Mouse (Mus musculus): Measurements from ENCODE around the gene Tmem150c.

The Tmem150c gene

GRCm38 (mm10) chr5:100166591-100167491 is 7.2 kb upstream of the Tmem150c start:
- peak; percentile 37 for DNase-seq

- DNase-seq = no peak
These were observed 3.8 kb upstream of the Tmem150c start for GRCm38 (mm10) chr5:100163368-100163767.

- no peak for DNase-seq
These were observed 3.2 kb upstream of the Tmem150c start for GRCm38 (mm10) chr5:100162857-100163256.

GRCm38 (mm10) chr5:100162053-100162452 is 2.4 kb upstream of the Tmem150c start:
- no peak for DNase-seq

- DNase-seq = peak; percentile 57
These were observed 594 bp downstream of the Tmem150c start for GRCm38 (mm10) chr5:100158791-100159637.

GRCm38 (mm10) chr5:100158301-100158700 is 1.3 kb downstream of the Tmem150c start:
- DNase-seq = peak; percentile 25

- DNase-seq = no peak
These were observed 4.0 kb downstream of the Tmem150c start for GRCm38 (mm10) chr5:100155646-100156045.

GRCm38 (mm10) chr5:100149967-100150366 is 9.6 kb downstream of the Tmem150c start:
- DNase-seq = no peak

GRCm38 (mm10) chr5:100144836-100145235 is 14.8 kb downstream of the Tmem150c start:
- no peak for DNase-seq

GRCm38 (mm10) chr5:100127283-100127682 is 32.3 kb downstream of the Tmem150c start:
- no peak for DNase-seq

- DNase-seq = no peak
These were observed 34.0 kb downstream of the Tmem150c start for GRCm38 (mm10) chr5:100125409-100126123.

GRCm38 (mm10) chr5:100124530-100124929 is 35.1 kb downstream of the Tmem150c start:
- no peak for DNase-seq

- peak; percentile 32 for DNase-seq
These were observed 36.3 kb downstream of the Tmem150c start for GRCm38 (mm10) chr5:100123283-100123682.

- no peak for DNase-seq
These were observed 38.4 kb downstream of the Tmem150c start for GRCm38 (mm10) chr5:100121170-100121569.

GRCm38 (mm10) chr5:100120711-100121141 is 38.9 kb downstream of the Tmem150c start:
- DNase-seq = peak; percentile 51

- no peak for DNase-seq
These were observed 40.3 kb downstream of the Tmem150c start for GRCm38 (mm10) chr5:100119331-100119730.

- DNase-seq = peak; percentile 19
These were observed 46.2 kb downstream of the Tmem150c start for GRCm38 (mm10) chr5:100113403-100113802.

- DNase-seq = no peak
These were observed 49.0 kb downstream of the Tmem150c start for GRCm38 (mm10) chr5:100110581-100110980.

GRCm38 (mm10) chr5:100109543-100110282 is 49.9 kb downstream of the Tmem150c start:
- peak; percentile 27 for DNase-seq

- peak; percentile 22 for DNase-seq
These were observed 50.7 kb downstream of the Tmem150c start for GRCm38 (mm10) chr5:100108866-100109265.

- DNase-seq = no peak
These were observed 57.2 kb downstream of the Tmem150c start for GRCm38 (mm10) chr5:100102395-100102794.

GRCm38 (mm10) chr5:100097967-100098366 is 61.6 kb downstream of the Tmem150c start:
- DNase-seq = no peak

Data from retina, postnatal 1 day (tissue).